Mouse (Mus musculus) left cerebral cortex, postnatal 25 days (tissue): ENCODE results near the gene Topbp1. TPM values are rescaled to one million over a fixed set of nuclear protein-coding genes. Genes with fewer than 3 reads are reported as not detected.
"Not testable (repeated sequence)": the region's sequence is repeated elsewhere in the genome, so short reads cannot be mapped to it uniquely, and the experiment has no call there.

Source experiments
- DNase-seq, 2 experiments: peaks; one replicate each; pipeline ENCODE4 v3.0.0; 2022; ENCODE audit warnings: low spot score in 2 of 2, mixed read lengths in 1 of 2
- intact Hi-C: fragments of 180-260 bp; cut with DNase I; formaldehyde crosslinking; loops from one replicate; pipeline ENCODE4 v1.15.1; 2025
- total RNA-seq, 2 experiments: library from RNA; stranded (reverse); gene quantifications; 2 replicates each; pipeline ENCODE4 v1.2.3; 2021

Topbp1 gene
- total RNA-seq, 2 experiments from 2014 or later: 19.4 to 19.5 TPM

DNA sequence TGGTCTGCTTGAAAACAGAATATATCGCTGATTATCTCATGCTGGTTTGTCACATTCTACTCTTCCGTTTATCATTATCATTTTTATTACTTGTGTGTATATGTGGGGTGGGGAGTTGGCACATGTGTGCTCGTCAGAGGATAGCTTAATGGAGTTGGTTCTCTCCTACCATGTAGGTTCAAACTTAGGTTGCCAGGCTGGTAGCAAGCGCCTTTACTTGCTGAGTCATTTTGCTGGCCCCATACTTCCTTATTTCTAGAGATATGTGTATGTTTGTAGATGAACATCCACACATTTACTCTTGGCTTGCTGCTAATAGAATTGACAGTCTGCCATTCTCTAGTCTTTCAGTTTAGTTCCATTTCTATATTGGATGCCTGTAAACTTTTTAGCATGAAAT lies 42.0 kb downstream of the Topbp1 start:
- DNase-seq: no peak
- intact Hi-C loops: no loop called here

DNA sequence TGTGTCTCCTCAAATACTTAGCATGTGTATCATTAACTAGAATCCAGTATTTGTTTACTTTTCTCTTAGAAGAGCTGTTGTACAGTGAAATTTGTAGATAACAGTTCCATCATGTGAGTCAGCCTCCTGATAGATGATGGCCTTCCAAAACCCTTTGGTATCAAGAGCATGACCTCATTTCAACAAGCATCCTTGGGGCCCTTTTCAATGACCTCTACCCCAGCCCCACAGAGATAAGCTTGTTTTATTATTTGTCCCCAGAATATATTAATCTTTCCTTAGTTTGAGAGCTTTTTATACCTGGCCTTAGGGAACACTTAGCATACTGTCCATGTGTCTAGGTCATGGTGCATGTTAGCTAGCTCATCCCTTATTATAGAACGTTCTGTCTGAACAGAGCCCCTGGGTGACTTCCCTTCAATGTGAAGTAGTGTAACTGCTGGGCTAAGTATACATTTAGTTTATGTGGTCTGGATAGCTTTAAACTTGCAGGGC lies 43.0 kb downstream of the Topbp1 start:
- intact Hi-C loops: no loop called here
- no peak for DNase-seq

DNA sequence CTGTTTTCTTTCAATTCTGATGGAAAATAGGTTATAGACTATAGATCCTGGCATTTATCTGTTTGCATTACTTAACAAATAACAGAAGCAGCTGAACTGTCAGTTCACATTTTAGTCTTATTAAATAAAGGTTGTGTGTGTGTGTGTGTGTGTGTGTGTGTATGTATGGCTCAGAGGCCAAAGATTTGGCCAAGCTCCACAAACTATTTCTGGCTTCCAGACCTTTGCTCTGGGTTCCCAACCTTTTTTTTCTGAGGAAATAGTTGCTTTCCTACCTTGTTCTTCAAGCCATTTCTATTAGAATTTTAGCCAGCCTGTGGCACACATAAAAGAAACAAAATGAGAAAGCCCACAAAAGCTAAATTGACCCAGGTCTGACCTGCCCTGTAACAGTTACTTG lies 43.8 kb downstream of the Topbp1 start:
- no peak for DNase-seq
- intact Hi-C loops: no loop called here

- DNase-seq, intact Hi-C loops: not testable (repeated sequence)
Measured at GRCm38 (mm10) chr9:103353500-103354260, 48.7 kb downstream of the Topbp1 start.

GRCm38 (mm10) chr9:103357893-103358292 lies 52.9 kb downstream of the Topbp1 start:
- DNase-seq: no peak
- intact Hi-C loops: no loop called here

DNA sequence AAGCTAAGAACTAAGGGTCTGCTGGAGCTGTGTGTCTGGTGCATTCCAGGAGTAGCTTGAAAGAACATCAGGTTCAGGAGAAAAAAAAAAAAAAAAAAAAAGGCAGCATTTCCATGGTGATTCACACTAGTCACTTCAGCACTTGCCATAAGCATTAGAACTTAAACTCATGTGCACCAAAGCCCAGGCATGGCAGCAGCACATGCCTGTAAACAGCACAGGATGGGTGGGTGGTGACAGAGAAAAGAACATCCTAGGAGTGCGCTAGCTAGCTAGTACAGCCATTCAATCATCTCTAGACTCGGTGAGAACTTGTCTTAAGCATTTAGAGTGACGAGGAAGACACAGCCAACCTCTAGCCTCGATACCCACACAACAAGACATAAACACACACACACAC lies 53.5 kb downstream of the Topbp1 start:
- DNase-seq: peak in 1 of 2 experiments; percentile 23
- intact Hi-C loops: no loop called here

- no peak for DNase-seq
- intact Hi-C loops: no loop called here
Measured at GRCm38 (mm10) chr9:103360642-103361041, 55.6 kb downstream of the Topbp1 start.

GRCm38 (mm10) chr9:103363088-103363487 lies 58.1 kb downstream of the Topbp1 start:
- no peak for DNase-seq
- intact Hi-C loops: no loop called here

- DNase-seq: peak; percentile 9 to 14
- intact Hi-C loops: no loop called here
Measured at GRCm38 (mm10) chr9:103363730-103364417, 58.9 kb downstream of the Topbp1 start.

DNA sequence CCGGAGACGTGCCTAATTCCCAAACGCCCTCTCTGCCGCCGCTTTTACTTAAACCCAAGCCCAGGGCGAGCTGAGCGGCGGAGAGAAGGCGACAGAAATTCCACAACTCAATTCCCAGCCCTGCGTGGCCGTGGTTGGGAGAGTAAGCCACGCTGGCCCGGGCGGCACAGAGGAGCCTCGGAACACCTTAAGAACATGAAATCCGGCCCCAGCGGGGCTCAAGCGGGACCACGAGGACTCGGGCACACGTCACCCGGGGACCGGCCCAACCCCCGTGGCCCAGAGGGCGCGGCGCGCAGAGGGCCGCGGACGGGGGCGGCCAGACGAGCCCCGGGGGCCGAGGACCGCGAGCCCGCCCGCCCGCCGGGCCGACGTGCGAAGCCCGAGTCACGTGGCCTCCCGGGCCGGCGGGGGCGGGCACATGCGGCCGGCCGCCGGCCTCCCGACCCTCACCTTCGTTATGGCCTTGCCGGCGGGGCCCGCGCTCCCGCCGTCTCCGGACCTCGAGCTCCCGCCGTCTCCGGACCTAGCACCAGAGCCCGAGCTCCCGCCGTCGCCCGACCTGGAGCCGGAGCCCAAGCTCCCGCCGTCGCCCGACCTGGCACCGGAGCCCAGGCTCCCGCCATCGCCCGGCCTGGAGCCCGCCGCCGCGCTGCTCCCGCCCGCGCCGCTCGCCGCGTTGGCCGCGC lies 59.7 kb downstream of the Topbp1 start:
- intact Hi-C loops: no loop called here
- peak; percentile 34 to 51 for DNase-seq

DNA sequence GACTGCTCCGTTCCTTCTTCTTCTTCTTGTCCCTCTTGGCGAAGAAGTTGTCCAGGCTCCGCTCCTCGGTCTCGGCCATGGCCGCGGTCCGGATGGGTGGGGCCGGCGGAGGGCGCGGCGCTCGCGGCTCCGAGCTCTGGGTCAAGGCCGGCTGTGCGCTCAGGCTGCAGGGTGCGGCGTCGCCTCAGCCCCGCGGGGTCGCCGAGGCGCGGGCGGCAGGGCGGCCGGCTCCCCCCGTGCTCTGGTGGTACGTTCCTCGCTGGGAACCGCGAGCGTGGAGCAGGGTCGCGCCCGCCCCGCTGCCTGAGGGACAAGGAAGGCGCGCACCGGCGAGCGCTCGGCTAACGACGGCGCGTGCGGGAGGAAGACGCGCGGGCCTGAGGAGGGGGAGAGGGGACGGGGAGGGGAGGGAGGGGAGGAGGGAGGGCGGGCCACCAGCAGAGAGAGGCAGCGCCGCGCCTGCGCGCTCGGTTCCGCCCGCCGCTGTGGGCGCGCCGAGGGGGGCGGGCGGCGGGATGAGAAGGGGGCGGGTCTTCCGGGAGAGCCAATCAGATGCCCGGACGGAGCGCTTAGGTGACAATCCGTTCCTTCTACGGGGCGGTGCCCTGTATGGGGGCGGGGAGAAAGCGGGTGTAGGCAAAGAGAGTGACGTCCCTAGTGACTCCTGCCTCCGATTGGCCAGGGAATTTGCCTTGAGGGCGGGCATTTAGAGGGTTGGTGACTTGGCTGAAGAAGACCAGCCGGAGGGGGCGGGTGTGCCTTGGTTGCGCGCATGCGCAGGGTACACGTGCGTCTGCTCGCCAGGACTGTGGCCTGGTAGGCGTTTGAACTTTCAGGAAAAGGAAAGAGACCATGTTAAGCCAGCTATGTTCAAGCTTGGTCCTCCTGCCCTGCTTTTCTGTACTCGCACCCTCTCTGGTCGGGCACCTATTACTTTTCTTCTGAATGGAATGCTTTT lies 60.6 kb downstream of the Topbp1 start, which contains the start of gene Cdv3:
Cdv3 (minus strand) TSS at position 551 of the 958 bp plus-strand sequence.
- intact Hi-C loops: no loop called here
- peak; percentile 99 to 100 for DNase-seq

DNA sequence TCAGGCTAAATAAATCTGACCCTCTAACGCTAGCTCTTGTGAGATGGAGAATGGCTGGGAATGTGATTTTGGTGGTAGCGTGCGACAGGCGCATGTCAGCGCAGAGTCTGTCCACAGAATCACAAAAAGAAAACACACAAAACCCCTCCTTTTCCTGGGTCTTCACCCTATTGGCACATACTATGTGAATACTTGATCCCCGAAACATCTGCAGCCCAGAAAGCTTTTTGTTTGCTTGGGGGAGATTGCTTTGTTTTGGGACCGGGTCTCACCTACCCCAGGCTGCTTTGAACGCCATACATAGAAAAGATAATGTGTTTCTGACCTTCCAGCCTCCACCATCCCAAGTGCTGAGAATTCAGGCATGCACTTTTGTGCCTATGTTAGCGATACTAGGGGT lies 61.3 kb downstream of the Topbp1 start:
- intact Hi-C loops: no loop called here

DNA sequence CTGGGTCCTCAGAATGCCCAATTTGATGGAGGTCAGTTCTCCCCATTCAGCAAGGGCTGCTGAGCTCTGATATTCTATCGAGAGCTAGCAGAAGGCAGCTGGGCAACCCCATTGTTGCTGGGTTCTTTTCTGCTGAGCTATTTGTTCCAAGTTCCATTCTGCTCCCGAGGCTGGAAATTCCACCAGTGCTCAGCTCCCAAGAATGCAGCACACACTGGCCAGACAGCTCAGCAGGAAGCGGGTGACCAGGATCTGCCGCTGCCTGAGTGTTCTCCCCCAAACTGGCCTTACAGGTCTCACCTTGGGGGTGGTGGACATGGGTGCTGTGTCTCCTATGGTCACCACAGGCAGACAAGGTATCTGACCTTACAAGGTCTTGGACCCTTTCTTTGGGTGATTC lies 64.9 kb downstream of the Topbp1 start:
- intact Hi-C loops: loop anchor here (5.0 kb wide), 1 partner anchor 57 kb away; no protein-coding TSS in a partner anchor
- DNase-seq: no peak

More for the DNA sequence above, 61.3 kb downstream of the Topbp1 start:
- DNase-seq: no peak

DNA sequence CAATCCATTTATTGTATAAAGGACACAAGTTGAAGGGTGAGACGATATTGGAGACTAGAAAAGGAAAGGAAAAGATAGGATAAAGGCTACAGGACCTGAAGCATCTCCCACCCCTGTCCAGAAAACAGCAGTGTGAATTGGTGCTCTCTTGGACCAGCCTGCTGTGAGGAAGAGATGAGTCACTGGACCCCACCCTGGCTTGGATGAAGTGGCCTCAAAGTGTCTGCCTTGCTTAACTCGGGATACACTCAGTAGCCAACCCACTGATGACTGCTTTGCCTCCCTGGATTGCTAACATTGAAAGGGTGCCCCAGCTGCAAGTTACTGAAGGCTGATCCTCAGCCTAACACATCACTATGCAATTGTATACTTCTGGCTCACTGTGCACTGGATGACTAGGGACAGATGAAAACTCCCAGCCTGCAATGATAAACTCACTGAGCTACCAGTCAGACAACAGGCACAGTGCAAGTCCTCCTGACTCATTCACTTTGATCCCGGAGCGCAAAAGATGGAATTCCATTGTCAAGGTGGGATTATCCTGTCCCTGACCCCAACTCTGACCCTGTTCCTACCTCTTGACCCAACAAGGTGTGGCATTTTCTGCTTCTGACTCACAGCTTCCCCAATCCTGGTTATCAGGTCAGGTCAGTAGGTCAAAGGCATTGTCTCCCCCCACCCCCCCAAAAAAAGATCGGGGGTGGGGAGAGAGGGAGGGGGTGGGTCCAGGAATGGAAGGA lies 67.4 kb downstream of the Topbp1 start:
- no peak for DNase-seq

DNA sequence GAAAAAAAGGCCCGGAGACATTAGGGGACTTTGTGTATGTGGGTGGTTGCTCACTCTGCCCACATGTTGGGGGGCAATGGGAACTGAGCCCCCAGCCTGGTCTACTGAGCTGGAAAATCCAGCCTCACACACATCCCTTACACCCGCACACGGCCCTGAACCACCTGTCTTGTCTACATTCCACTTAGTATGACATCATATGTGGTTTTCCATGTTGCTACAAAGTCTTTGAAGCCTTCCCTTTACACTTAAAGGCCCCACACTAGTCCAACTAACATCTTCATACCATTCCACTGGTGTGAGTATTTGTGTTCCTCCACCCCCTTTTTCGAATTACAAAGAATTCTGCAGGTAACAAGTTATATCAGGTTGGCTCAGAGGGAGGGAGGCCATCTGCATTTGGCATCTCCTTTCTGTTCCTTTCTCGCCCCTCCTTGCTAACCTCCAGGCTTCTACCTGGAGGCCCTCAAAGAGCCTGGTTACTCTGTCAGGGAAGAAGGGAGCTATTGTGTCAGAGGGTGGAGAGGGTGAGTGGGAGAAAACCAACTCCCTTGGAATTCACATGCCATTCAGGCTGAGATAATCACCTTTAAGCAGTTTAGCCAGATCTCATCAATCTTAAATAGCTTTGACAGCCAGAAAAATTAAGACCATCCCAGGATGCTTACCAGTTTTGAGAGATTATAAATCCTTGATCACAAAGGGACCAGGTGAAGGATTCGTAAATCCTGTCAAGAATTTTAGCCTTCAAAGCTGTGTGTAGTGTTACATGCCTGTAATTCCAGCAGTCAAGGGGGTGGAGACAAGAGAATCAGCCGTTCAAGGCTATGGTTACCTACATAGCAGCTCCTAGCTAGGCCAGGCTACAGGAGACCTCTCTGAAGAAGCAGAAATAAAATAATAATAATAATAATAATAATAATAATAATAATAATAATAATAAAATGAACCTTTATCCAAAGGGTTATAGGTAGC lies 71.6 kb downstream of the Topbp1 start:
- no peak for DNase-seq
- intact Hi-C loops: no loop called here

More for the DNA sequence above, 67.4 kb downstream of the Topbp1 start:
- intact Hi-C loops: loop anchor here (5.0 kb wide), 1 partner anchor 55 kb away; no protein-coding TSS in a partner anchor

DNA sequence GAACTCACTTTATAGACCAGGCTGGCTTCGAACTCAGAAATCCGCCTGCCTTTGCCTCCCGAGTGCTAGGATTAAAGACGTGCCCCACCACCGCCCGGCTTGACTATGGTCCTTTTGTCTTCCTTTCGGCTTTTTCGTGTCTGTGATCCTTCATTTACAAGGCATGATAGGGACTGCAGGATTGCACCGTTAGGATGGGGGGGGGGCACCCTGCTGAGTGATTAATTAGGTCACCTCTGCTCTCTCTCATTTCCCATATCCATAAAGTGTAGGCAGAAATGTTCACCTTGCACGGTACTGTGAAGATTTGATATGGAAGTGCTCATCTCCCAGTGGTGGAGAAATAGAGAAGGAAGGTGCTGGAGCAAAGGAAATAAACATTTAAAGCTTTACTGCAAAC lies 73.7 kb downstream of the Topbp1 start:
- DNase-seq: no peak
- intact Hi-C loops: no loop called here

DNA sequence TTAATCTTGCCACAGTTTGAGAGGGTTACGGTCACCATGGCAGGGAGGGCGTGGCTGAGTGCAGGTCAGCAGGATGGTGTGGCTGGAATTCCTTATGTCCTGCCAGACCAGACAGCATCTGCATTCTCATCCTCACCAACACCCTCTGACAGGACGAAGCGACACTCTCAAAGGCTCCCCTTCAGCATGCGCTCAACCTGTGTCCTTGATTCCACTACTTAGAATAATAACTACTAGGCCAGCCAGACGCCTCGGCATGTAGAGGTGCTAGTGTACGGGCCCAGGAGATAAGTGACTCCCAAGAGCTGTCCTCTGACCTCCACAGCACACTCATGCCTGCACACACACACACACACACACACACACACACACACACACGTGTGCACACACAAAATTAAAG lies 74.2 kb downstream of the Topbp1 start:
- intact Hi-C loops: no loop called here

More for the DNA sequence above, 74.2 kb downstream of the Topbp1 start:
- DNase-seq: no peak
